Mouse (Mus musculus) embryonic facial prominence, embryonic 15.5 days (tissue): ENCODE measurements around the gene Cyth2. TPM values are rescaled to one million over a fixed set of nuclear protein-coding genes. Genes with fewer than 3 reads are reported as not detected.

Source experiments
- ATAC-seq: fragments of 200-750 bp; cut with Nextera tagmentation; 2 replicates; pipeline ENCODE4 v1.8.0; 2017; ENCODE audit warnings: low read depth, moderate TSS enrichment; ENCODE audit not compliant: insufficient number of reproducible peaks, low FRiP score, low TSS enrichment
- H3K27ac ChIP-seq: fragments of 300-500 bp; sonication (generic); replicated peaks from 2 replicates; pipeline ENCODE4 v1.5.1; 2015; ENCODE audit warnings: mild to moderate bottlenecking, inconsistent platforms
- H3K27me3 ChIP-seq: fragments of 300-500 bp; sonication (generic); 2 replicates; pipeline ENCODE4 v1.6.1; 2015; ENCODE audit warnings: inconsistent platforms
- H3K36me3 ChIP-seq: fragments of 300-500 bp; sonication (generic); 2 replicates; pipeline ENCODE4 v1.6.1; 2015; ENCODE audit warnings: mild to moderate bottlenecking, inconsistent platforms
- H3K4me1 ChIP-seq: fragments of 300-500 bp; sonication (generic); 2 replicates; pipeline ENCODE4 v1.6.1; 2015; ENCODE audit warnings: inconsistent platforms
- H3K4me2 ChIP-seq: fragments of 300-500 bp; sonication (generic); replicated peaks from 2 replicates; pipeline ENCODE4 v1.6.1; 2015; ENCODE audit warnings: mild to moderate bottlenecking, inconsistent platforms
- H3K4me3 ChIP-seq: fragments of 300-500 bp; sonication (generic); replicated peaks from 2 replicates; pipeline ENCODE4 v1.5.1; 2015; ENCODE audit warnings: mild to moderate bottlenecking, inconsistent platforms
- H3K9ac ChIP-seq: fragments of 300-500 bp; sonication (generic); 2 replicates; pipeline ENCODE4 v1.6.1; 2015; ENCODE audit warnings: inconsistent platforms
- H3K9me3 ChIP-seq: fragments of 300-500 bp; sonication (generic); replicated peaks from 2 replicates; pipeline ENCODE4 v1.6.1; 2016; ENCODE audit warnings: inconsistent platforms
- WGBS: fragments of 180-500 bp; shearing (Covaris S2); methylation state at CpG from one replicate; pipeline ENCODE4 v1.1.7; 2015; 5-methylcytosine and 5-hydroxymethylcytosine counted together
- polyA plus RNA-seq: library from polyadenylated mRNA; unstranded; fragments of >200 nt; fragmentation: Nextera tagmentation; extraction: Ambion mirVana; gene quantifications from 2 replicates; pipeline ENCODE4 v1.2.1, GENCODE M21; 2015

Cyth2 gene
- polyA plus RNA-seq, 1 experiment from 2014 or later, result 129 TPM

DNA sequence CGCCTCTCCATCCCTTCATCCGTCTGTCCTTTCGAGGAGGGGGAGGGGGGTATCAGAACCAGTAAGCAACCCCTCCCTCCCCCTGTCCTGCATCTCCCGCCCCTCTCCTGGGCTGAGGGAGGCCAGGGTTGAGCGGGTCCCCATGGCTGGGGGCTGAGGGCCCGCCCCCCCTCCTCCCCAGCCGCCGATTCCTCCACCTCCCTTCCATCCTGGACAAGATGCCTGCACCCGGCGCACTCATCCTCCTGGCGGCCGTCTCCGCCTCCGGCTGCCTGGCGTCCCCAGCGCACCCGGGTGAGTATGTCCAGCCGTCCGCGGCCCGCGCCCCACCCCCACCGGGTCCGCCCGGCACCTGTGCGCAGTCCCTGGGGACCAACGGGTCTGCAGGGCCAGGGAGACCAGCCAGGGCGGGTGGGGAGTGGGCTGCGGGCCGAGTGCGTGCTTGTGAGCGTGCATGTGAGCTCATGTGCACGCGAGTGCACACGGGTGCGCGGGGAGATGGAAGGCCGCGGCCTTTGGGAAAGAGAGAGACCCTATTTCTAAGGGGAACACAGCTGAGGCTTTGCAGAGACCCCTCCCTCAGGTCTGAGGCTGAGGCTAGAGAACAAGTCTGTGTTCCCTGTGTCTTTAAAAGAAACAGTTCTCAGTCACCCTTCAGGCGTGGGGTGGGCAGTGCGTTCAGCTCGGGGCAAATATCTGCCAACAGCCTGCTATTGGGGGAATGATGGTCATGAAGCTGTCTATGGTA lies 28.8 kb downstream of the Cyth2 start:
- H3K4me1 ChIP-seq, result peaks cover 43% of the 10 kb centered on the region
- H3K9ac ChIP-seq, result peak overlapping the region; percentile 47
- H3K4me2 ChIP-seq, result peak overlapping the region; percentile 96
- ATAC-seq, result no peak; the same call in 1 of the 2 replicates
- WGBS, result under 1% methylated on average over 39 of the region's 42 CpGs
- H3K27me3 ChIP-seq, result no peaks in the 10 kb centered on the region
- peak overlapping the region; percentile 44; the same call in 1 of the 2 replicates for H3K27ac ChIP-seq
- peak overlapping the region; percentile 66 for H3K4me3 ChIP-seq
- peaks cover 14% of the 10 kb centered on the region for H3K36me3 ChIP-seq
- no peaks in the 10 kb centered on the region for H3K9me3 ChIP-seq

DNA sequence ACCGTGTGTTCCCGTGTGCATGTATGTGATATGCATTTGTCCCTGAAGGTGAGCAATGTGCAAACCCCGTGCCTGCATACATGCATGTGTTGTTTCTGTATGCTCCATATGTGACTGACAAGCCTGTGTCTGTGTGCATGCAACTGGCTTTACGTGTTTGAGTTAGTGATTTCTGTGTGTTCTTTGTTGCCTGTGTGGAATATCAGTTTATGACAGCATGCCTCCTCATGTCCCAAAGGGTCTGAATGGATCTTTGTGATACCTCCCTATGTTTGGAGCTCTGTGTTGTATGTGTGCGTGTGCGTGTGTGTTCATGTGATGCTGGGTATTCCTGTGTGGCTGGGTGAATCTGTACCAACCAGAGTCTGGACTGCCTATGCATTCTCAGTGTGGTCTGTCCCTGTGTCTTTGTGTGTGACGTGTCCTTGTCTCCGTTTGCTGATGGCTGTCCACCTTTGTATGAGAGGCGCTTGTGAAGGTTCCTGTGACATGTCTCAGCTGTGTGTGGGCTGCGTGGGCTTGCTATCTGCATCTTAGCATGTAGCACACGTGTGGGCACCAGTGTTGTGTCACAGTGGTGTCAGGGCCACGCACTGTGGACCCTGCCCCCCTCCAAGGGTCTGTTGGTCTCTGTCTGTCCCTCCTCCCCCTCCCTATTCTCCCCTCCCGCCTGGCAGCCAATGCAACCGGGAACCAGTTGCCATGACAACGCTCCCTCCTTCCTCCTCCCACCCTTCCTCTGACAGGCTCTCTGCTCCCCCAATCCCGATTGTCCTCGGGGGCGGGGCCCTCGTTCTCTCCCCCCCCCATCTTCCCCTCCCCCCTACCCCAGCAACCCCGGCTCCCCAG lies 29.6 kb downstream of the Cyth2 start, which contains the start of gene Sult2b1:
Sult2b1 (minus strand) TSS at position 146 of the 849 bp plus-strand sequence.
- 19% methylated on average over 20 of the region's 20 CpGs for WGBS
- H3K27me3 ChIP-seq, result no peaks in the 10 kb centered on the region
- H3K4me3 ChIP-seq, result peak within 1 kb of the TSS; percentile 66
- peak within 1 kb of the TSS; percentile 44 for H3K27ac ChIP-seq
- peaks cover 7% of the 10 kb centered on the region for H3K36me3 ChIP-seq
- H3K4me1 ChIP-seq, result peaks cover 43% of the 10 kb centered on the region
- no peak; the same call in 1 of the 2 replicates for ATAC-seq
- peak within 1 kb of the TSS; percentile 47 for H3K9ac ChIP-seq
- H3K4me2 ChIP-seq, result peak within 1 kb of the TSS; percentile 96
- no peaks in the 10 kb centered on the region for H3K9me3 ChIP-seq

DNA sequence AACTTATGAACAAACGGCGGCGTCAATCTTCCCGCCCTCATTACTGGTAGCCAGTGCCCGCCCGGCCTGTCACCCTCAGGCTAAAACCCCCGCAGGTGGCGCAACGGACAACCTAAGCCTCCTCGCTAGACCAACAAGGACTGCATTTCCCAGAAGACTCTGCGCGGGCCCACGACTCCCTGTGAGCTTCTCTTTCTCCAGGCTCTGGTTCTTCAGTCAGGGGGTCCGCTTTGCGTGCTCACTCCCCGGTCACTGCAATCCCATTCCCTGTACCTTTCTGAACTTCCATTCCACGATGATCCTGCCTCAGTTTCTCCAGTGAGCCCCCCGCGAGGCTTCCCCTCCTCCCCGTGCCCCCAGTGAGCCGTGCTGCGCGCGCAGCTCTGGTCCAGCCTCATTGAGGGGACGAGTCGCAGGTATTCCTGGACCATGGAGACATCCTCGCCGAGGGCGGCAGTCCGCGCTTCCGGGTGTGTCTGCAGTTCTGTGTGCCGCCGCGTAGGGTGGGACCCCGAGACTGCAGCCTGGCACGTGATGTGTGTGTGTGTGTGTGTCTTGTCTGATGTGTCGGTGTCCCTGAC lies 30.8 kb downstream of the Cyth2 start, which contains the start of gene Lmtk3:
Lmtk3 (plus strand) TSS at position 228 of the 581 bp plus-strand sequence.
- peak within 1 kb of the TSS; percentile 21 for H3K9ac ChIP-seq
- H3K36me3 ChIP-seq, result no peaks in the 10 kb centered on the region
- peak within 1 kb of the TSS; percentile 96 for H3K4me2 ChIP-seq
- peak within 1 kb of the TSS; percentile 66 for H3K4me3 ChIP-seq
- H3K27me3 ChIP-seq, result peaks cover 8% of the 10 kb centered on the region; the same call in 1 of the 2 replicates
- under 1% methylated on average over 38 of the region's 38 CpGs for WGBS
- peak; percentile 26; the same call in 1 of the 2 replicates for ATAC-seq
- peaks cover 43% of the 10 kb centered on the region for H3K4me1 ChIP-seq
- no peaks in the 10 kb centered on the region for H3K9me3 ChIP-seq
- no peak within 1 kb of the TSS; the same call in 1 of the 2 replicates for H3K27ac ChIP-seq

DNA sequence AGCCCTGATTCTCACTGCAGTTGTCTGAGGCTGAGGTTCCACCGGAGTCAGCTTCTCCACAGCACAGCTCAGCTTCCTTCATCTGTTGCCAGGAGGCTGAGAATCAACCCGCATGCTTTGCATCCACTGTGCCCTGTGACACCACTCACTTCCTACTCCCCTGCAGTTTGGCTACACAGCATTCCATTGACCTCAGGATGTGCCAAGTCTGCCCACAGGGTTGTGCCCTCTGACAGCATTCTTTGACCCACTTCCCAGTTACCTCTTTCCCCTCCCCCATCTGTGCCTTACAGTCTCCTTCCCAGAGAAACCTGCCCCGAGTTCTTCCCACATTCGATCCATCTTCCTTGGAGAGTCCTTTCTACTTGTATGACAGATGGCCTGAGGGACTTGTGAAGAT lies 32.1 kb downstream of the Cyth2 start:
- Histone ChIP-seq H3K4me3 (no peak overlapping the region), H3K36me3 (no peaks in the 10 kb centered on the region), H3K9me3 (no peaks in the 10 kb centered on the region), H3K9ac (no peak overlapping the region), H3K4me2 (no peak overlapping the region), H3K27ac (no peak overlapping the region), H3K4me1 (peaks cover 39% of the 10 kb centered on the region), H3K27me3 (peaks cover 8% of the 10 kb centered on the region; the same call in 1 of the 2 replicates)
- no peak for ATAC-seq
- 56% methylated on average over 4 of the region's 4 CpGs for WGBS

DNA sequence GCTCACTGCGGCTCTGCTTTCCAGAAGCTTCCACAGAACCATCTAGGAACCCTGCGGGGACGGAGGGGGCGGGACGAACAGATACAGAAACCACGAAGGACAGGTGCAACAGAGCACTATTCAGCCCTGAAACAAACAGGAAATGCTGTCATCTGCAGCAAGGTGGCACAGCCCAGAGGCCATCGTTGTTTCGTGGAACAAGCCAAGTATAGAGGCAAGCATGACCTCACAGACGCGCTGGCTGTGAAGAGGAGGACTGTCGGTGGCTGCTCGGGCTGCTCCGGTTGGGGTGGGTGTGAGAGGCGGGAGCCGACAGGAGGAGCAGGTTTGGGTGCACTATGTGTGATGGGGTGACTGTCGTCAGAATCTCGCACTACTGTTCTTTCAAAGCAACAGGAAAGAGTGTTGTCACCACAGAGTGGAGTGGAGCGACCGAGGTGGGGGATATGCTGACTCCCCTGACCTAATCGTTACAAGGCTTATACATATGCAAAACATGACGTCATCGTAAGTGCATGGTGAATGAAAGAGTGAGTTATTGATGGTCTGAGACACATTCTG lies 35.2 kb downstream of the Cyth2 start:
- no peak overlapping the region for H3K27ac ChIP-seq
- WGBS, result 21% methylated on average over 22 of the region's 22 CpGs
- H3K4me3 ChIP-seq, result peak overlapping the region; percentile 12; the same call in 1 of the 2 replicates
- H3K27me3 ChIP-seq, result peaks cover 8% of the 10 kb centered on the region; the same call in 1 of the 2 replicates
- ATAC-seq, result no peak; the same call in 1 of the 2 replicates
- no peaks in the 10 kb centered on the region for H3K9me3 ChIP-seq
- no peaks in the 10 kb centered on the region for H3K36me3 ChIP-seq
- peaks cover 8% of the 10 kb centered on the region for H3K4me1 ChIP-seq
- H3K9ac ChIP-seq, result no peak overlapping the region
- H3K4me2 ChIP-seq, result peak overlapping the region; percentile 22; the same call in 1 of the 2 replicates

DNA sequence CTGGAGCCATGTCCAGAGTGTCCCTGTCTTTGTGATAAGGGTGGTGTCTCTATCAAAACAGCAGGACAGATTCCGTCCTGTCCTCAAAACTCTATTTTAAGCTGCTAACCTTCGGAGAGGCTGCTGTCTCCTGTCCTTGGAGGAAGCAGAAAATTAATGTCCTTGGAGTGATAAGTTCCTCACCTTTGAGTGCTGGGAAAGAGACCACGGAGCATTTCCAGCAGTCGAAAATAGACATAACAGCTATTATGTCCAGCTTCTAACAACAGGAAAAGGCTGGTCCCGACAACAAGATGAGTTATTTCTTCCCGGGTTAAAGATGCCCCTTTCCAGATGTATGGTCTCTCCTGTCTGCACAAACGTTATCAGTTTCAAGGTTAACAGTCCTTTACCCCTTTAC lies 39.1 kb downstream of the Cyth2 start:
- Histone ChIP-seq H3K4me2 (no peak overlapping the region), H3K27ac (no peak overlapping the region), H3K27me3 (peaks cover 15% of the 10 kb centered on the region), H3K9me3 (no peaks in the 10 kb centered on the region), H3K4me3 (no peak overlapping the region), H3K4me1 (no peaks in the 10 kb centered on the region), H3K36me3 (no peaks in the 10 kb centered on the region), H3K9ac (no peak overlapping the region)
- no peak for ATAC-seq
- 73% methylated on average over 7 of the region's 7 CpGs for WGBS

DNA sequence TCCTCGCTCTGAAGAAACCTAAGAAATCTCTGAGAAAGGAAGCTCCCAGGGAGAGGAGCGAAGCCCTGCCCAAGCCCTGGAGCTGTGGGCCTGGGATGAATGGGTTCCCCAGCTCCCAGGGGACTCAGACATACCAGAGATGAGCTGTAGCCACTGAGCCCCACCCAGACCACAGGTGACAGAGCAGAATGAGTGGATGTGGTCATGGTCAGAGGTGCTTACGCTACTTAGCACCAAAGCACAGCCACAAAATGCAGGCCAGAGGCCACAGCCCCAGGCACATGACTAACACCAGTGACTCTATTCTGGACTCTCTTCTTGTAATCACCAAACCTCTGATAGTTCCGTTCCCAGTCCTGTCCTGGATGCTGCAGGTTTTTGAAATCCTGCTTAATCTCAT lies 43.3 kb downstream of the Cyth2 start:
- ATAC-seq, result no peak

DNA sequence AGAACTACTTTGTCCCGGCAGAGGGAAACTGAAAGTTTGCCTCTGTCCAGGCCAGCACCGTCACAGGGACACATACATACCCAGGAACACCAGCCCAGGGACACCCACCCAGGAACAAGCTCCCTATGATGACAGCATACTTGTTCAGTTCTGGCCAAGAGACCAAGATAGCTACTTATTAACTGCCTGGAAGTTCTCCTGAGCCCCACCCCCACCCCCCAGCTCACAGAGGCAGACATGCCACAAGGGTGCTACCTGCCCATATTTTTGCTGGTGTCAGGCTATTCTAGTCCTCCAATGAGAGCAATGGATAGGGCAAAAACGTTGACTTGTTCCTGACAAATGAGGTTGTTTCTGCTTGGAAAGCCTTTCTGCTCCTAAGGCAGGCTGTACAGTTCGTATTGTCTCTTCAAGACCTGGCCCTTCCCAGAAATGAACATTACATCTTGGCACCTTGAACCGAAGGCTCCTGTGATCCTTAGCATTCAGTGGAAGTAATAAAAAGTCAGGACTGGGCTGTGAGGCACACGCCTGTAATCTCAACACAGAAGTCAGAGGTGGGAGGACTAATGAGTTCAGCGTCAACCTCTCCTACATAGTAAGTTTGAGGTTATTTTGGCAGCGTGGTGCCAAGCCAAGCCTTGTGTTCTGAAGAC lies 43.8 kb downstream of the Cyth2 start:
- Histone ChIP-seq H3K4me1 (peaks cover 10% of the 10 kb centered on the region; the same call in 1 of the 2 replicates), H3K4me3 (no peak overlapping the region), H3K36me3 (no peaks in the 10 kb centered on the region), H3K27me3 (peaks cover 7% of the 10 kb centered on the region; the same call in 1 of the 2 replicates), H3K4me2 (no peak overlapping the region), H3K9ac (no peak overlapping the region), H3K27ac (no peak overlapping the region; the same call in 1 of the 2 replicates), H3K9me3 (no peaks in the 10 kb centered on the region)
- WGBS, result 62% methylated on average over 8 of the region's 8 CpGs
- ATAC-seq, result no peak

More for the DNA sequence above, 43.3 kb downstream of the Cyth2 start:
- Histone ChIP-seq H3K4me2 (no peak overlapping the region), H3K9ac (no peak overlapping the region), H3K36me3 (no peaks in the 10 kb centered on the region), H3K9me3 (no peaks in the 10 kb centered on the region), H3K4me1 (peaks cover 5% of the 10 kb centered on the region; the same call in 1 of the 2 replicates), H3K27me3 (peaks cover 7% of the 10 kb centered on the region; the same call in 1 of the 2 replicates), H3K27ac (peak overlapping the region; percentile 65), H3K4me3 (no peak overlapping the region)
- 46% methylated on average over 4 of the region's 4 CpGs for WGBS

DNA sequence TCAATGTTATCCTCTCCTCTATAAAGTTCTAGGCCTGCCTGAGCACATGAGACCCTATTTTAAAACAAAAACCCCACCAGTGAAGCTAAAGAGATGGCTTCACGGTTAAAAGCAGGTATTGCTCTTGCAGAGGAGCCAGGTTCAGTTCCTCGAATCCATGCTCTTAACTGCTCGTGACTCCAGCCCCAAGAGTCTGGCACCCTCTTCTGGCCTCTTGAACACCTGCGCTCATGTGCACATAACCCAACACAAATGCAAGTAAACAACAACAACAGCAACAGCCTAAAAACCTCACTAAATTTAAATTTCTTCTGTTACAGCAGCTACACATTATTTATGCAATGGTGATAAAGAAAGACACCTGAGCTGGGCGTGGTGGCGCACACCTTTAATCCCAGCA lies 46.9 kb downstream of the Cyth2 start:
- Histone ChIP-seq H3K4me1 (peaks cover 10% of the 10 kb centered on the region; the same call in 1 of the 2 replicates), H3K9me3 (no peaks in the 10 kb centered on the region), H3K4me3 (no peak overlapping the region), H3K36me3 (no peaks in the 10 kb centered on the region), H3K27me3 (no peaks in the 10 kb centered on the region), H3K9ac (no peak overlapping the region), H3K4me2 (no peak overlapping the region), H3K27ac (peak overlapping the region; percentile 71)
- WGBS, result 89% methylated on average over 6 of the region's 6 CpGs
- no peak for ATAC-seq

DNA sequence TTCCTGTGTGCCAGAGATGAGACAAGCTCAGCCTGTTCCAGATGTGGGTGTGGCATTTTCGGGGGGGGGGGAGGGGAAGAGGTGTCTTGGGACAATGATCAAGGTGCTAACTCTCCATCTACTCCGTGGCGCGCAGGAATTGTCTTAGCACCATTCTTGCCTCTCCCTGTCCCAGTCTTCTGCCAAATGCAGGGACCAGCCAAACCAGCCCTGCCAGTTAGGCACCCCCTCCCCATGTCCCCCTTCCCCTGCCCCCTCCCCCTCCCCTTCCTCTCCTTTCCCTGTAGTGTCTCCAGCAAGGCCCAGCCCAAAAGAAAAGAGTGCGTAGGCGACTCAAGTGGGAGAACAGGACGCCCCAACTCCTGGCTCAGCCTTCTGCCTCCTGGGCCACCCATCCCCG lies 47.6 kb downstream of the Cyth2 start:
- peaks cover 10% of the 10 kb centered on the region; the same call in 1 of the 2 replicates for H3K4me1 ChIP-seq
- no peaks in the 10 kb centered on the region for H3K27me3 ChIP-seq
- no peaks in the 10 kb centered on the region for H3K9me3 ChIP-seq
- ATAC-seq, result peak; percentile 68; the same call in 1 of the 2 replicates
- H3K4me3 ChIP-seq, result no peak overlapping the region
- no peaks in the 10 kb centered on the region for H3K36me3 ChIP-seq
- 31% methylated on average over 8 of the region's 8 CpGs for WGBS
- no peak overlapping the region for H3K4me2 ChIP-seq
- no peak overlapping the region for H3K9ac ChIP-seq
- peak overlapping the region; percentile 71; the same call in 1 of the 2 replicates for H3K27ac ChIP-seq
